Mouse (Mus musculus) liver, embryonic 14.5 days (tissue): ENCODE data around the gene Gstp2. TPM values are rescaled to one million over a fixed set of nuclear protein-coding genes. Genes with fewer than 3 reads are reported as not detected.
A peak's percentile ranks its signal among the peaks of the same experiment; 100 is the strongest.
"Not testable (repeated sequence)": the region's sequence is repeated elsewhere in the genome, so short reads cannot be mapped to it uniquely, and the experiment has no call there.

Source experiments
- ATAC-seq: fragments of 200-750 bp; cut with Nextera tagmentation; 2 replicates; pipeline ENCODE4 v1.8.0; 2017; ENCODE audit warnings: moderate number of reproducible peaks, mild to moderate bottlenecking, moderate library complexity; ENCODE audit not compliant: insufficient read depth
- DNase-seq, 3 experiments: peaks; one replicate each; pipeline ENCODE4 v3.0.0-alpha.2; 2012 to 2013; ENCODE audit warnings: low read depth in 3 of 3, low spot score in 3 of 3
- H3K27ac ChIP-seq: fragments of 300-500 bp; sonication (generic); 2 replicates; pipeline ENCODE4 v1.5.1; 2014; ENCODE audit warnings: moderate library complexity, mild to moderate bottlenecking, control low read depth, inconsistent platforms
- H3K27me3 ChIP-seq: fragments of 300-500 bp; sonication (generic); 2 replicates; pipeline ENCODE4 v1.6.1; 2014; ENCODE audit warnings: mild to moderate bottlenecking, low read length, moderate library complexity; ENCODE audit not compliant: control insufficient read depth, insufficient read depth
- H3K36me3 ChIP-seq: fragments of 300-500 bp; sonication (generic); replicated peaks from 2 replicates; pipeline ENCODE4 v1.6.1; 2014; ENCODE audit warnings: low read depth; ENCODE audit not compliant: control insufficient read depth, insufficient read depth
- H3K4me1 ChIP-seq, 2 experiments: fragments of 200-500 bp in 1 of 2; fragments of 300-500 bp in 1 of 2; sonication (generic) in 1 of 2; replicated peaks; 2 replicates each; pipeline ENCODE4 v1.6.1; 2012 to 2014; ENCODE audit warnings: antibody characterized with exemption in 1 of 2, inconsistent platforms in 1 of 2, low read length in 1 of 2; ENCODE audit not compliant: control insufficient read depth in 2 of 2, insufficient read depth in 2 of 2
- H3K4me2 ChIP-seq: fragments of 300-500 bp; sonication (generic); 2 replicates; pipeline ENCODE4 v1.6.1; 2014; ENCODE audit warnings: low read depth, mild to moderate bottlenecking, control low read depth, moderate library complexity
- H3K4me3 ChIP-seq, 2 experiments: fragments of 200-500 bp in 1 of 2; fragments of 300-500 bp in 1 of 2; sonication (generic) in 1 of 2; 2 replicates each; pipeline ENCODE4 v1.5.1; 2012 to 2014; ENCODE audit warnings: low read depth in 2 of 2, low read length in 2 of 2, mild to moderate bottlenecking in 2 of 2, control low read depth in 1 of 2, inconsistent platforms in 1 of 2, moderate library complexity in 1 of 2; ENCODE audit not compliant: insufficient read depth in 1 of 2
- H3K9ac ChIP-seq: fragments of 300-500 bp; sonication (generic); replicated peaks from 2 replicates; pipeline ENCODE4 v1.6.1; 2014; ENCODE audit warnings: mild to moderate bottlenecking, control low read depth, moderate library complexity
- H3K9me3 ChIP-seq: fragments of 300-500 bp; sonication (generic); 2 replicates; pipeline ENCODE4 v1.6.1; 2016; ENCODE audit warnings: low read length, mixed read lengths; ENCODE audit not compliant: control insufficient read depth
- CTCF ChIP-seq: IDR thresholded peaks from 2 replicates; pipeline ENCODE4 v1.5.1; 2016; ENCODE audit warnings: antibody characterized with exemption, low read depth, control low read depth
- EP300 ChIP-seq: IDR thresholded peaks from 2 replicates; pipeline ENCODE4 v1.6.1; 2016; ENCODE audit warnings: antibody characterized with exemption, low read depth
- WGBS: fragments of 180-500 bp; shearing (Covaris S2); extraction: QIAGEN DNeasy Blood & Tissue Kit; methylation state at CpG from one replicate; pipeline ENCODE4 v1.1.7; 2014; ENCODE audit not compliant: insufficient replicate concordance; 5-methylcytosine and 5-hydroxymethylcytosine counted together
- polyA plus RNA-seq, 2 experiments: library from polyadenylated mRNA; depleted of rRNA in 1 of 2; stranded (reverse) in 1 of 2; unstranded in 1 of 2; fragments of >200 nt; fragmentation: Nextera tagmentation in 1 of 2; extraction: Ambion mirVana in 1 of 2; gene quantifications; 2 replicates each; pipeline versions ENCODE4 v1.2.1 to v1.2.3; 2012 to 2014

Gstp2 gene
- polyA plus RNA-seq, 2 experiments: 6.9 to 7.9 TPM

GRCm38 (mm10) chr19:4051741-4052515, 6.1 kb upstream of the Gstp2 start:
- H3K27me3 ChIP-seq: no peaks in the 10 kb centered on the region
- H3K27ac ChIP-seq: no peak overlapping the region
- DNase-seq (no peak), ATAC-seq (no peak)
- no peaks in the 10 kb centered on the region for H3K9me3 ChIP-seq
- no peak for TF ChIP-seq EP300
- TF ChIP-seq CTCF: peak; percentile 94
- 51% methylated on average over 10 of the region's 10 CpGs for WGBS
- H3K4me1 ChIP-seq: peaks cover 9 to 26% of the 10 kb centered on the region in 2 experiments
- H3K9ac ChIP-seq: no peak overlapping the region
- H3K4me3 ChIP-seq: no peak overlapping the region
- no peaks in the 10 kb centered on the region for H3K36me3 ChIP-seq
- no peak overlapping the region for H3K4me2 ChIP-seq

GRCm38 (mm10) chr19:4051016-4051415, 5.2 kb upstream of the Gstp2 start:
- TF ChIP-seq EP300 (no peak), CTCF (peak; percentile 65)
- Histone ChIP-seq H3K4me1 (peaks cover 18 to 29% of the 10 kb centered on the region in 2 experiments), H3K36me3 (no peaks in the 10 kb centered on the region), H3K9me3 (no peaks in the 10 kb centered on the region), H3K27ac (no peak overlapping the region), H3K4me3 (no peak overlapping the region), H3K4me2 (no peak overlapping the region), H3K27me3 (no peaks in the 10 kb centered on the region), H3K9ac (no peak overlapping the region)
- DNase-seq (no peak), ATAC-seq (no peak)
- WGBS: 90% methylated on average over 5 of the region's 5 CpGs

GRCm38 (mm10) chr19:4049069-4049468, 3.2 kb upstream of the Gstp2 start:
- peak; percentile 38; the same call in 1 of the 2 replicates for TF ChIP-seq CTCF
- H3K4me1 ChIP-seq: peaks cover 25 to 35% of the 10 kb centered on the region in 2 experiments
- H3K27ac ChIP-seq, H3K4me3 ChIP-seq, H3K27me3 ChIP-seq, ATAC-seq, H3K4me2 ChIP-seq, H3K9ac ChIP-seq, H3K36me3 ChIP-seq, DNase-seq, H3K9me3 ChIP-seq: not testable (repeated sequence)
- 75% methylated on average over 5 of the region's 5 CpGs for WGBS

GRCm38 (mm10) chr19:4047859-4048258, 2.0 kb upstream of the Gstp2 start:
- ATAC-seq: no peak
- peak overlapping the region; percentile 70 for H3K4me2 ChIP-seq
- TF ChIP-seq CTCF: peak; percentile 91
- no peak for TF ChIP-seq EP300
- H3K9me3 ChIP-seq: no peaks in the 10 kb centered on the region
- H3K4me1 ChIP-seq: peaks cover 25 to 42% of the 10 kb centered on the region in 2 experiments
- H3K9ac ChIP-seq: no peak overlapping the region
- 12% methylated on average over 4 of the region's 4 CpGs for WGBS
- no peaks in the 10 kb centered on the region for H3K36me3 ChIP-seq
- no peaks in the 10 kb centered on the region for H3K27me3 ChIP-seq
- peak; percentile 71 to 76 (median 75) for DNase-seq
- peak overlapping the region; percentile 96; the same call in 1 of the 2 replicates for H3K27ac ChIP-seq
- 0 out of 4 replicates have a peak overlapping the region, but pooled peaks of 1 of the 2 experiments have one; percentile 1 for H3K4me3 ChIP-seq

GRCm38 (mm10) chr19:4046866-4047254, 1.0 kb upstream of the Gstp2 start:
- DNase-seq: peak; percentile 70 to 76 (median 70)
- peak overlapping the region; percentile 70 for H3K4me2 ChIP-seq
- H3K27ac ChIP-seq: peak overlapping the region; percentile 96
- H3K4me3 ChIP-seq: peak overlapping the region; percentile 27 to 32
- WGBS: 26% methylated on average over 8 of the region's 8 CpGs
- peak overlapping the region; percentile 60 for H3K9ac ChIP-seq
- H3K36me3 ChIP-seq: no peaks in the 10 kb centered on the region
- peaks cover 25 to 42% of the 10 kb centered on the region in 2 experiments for H3K4me1 ChIP-seq
- no peaks in the 10 kb centered on the region for H3K9me3 ChIP-seq
- no peak; the same call in 1 of the 2 replicates for TF ChIP-seq EP300
- TF ChIP-seq CTCF: no peak
- peak; percentile 75 for ATAC-seq
- no peaks in the 10 kb centered on the region for H3K27me3 ChIP-seq
